Mouse (Mus musculus) bone marrow macrophage, adult 2 months (primary cell): ENCODE data around the gene Gm10762. TPM values are rescaled to one million over a fixed set of nuclear protein-coding genes. Genes with fewer than 3 reads are reported as not detected.
"Not testable (repeated sequence)": the region's sequence is repeated elsewhere in the genome, so short reads cannot be mapped to it uniquely, and the experiment has no call there.

ENCODE experiments used
- H3K27ac ChIP-seq: 2 replicates; pipeline ENCODE4 v1.5.1; 2012; ENCODE audit warnings: low read depth, low read length; ENCODE audit not compliant: insufficient read depth
- H3K4me1 ChIP-seq: 2 replicates; pipeline ENCODE4 v1.6.1; 2012; ENCODE audit warnings: low read length; ENCODE audit not compliant: control insufficient read depth, insufficient read depth
- H3K4me3 ChIP-seq: 2 replicates; pipeline ENCODE4 v1.5.1; 2012; ENCODE audit warnings: mild to moderate bottlenecking, low read length, moderate library complexity; ENCODE audit not compliant: insufficient read depth
- CTCF ChIP-seq: IDR thresholded peaks from 2 replicates; pipeline ENCODE4 v1.5.1; 2012; ENCODE audit warnings: low read depth, mild to moderate bottlenecking, low read length, moderate library complexity
- POLR2A ChIP-seq: IDR thresholded peaks from 2 replicates; pipeline ENCODE4 v1.6.1; 2012; ENCODE audit warnings: mild to moderate bottlenecking, low read depth, low read length, borderline replicate concordance
- polyA plus RNA-seq: library from polyadenylated mRNA; stranded (reverse); fragments of >200 nt; gene quantifications from 2 replicates; pipeline ENCODE4 v1.2.4, GENCODE M21; 2012; ENCODE audit not compliant: missing spikeins, insufficient read depth, insufficient read length

Gm10762 gene
- 1.2 and 1.6 TPM in 2 replicates for polyA plus RNA-seq

- TF ChIP-seq POLR2A (no peak), CTCF (no peak)
- Histone ChIP-seq H3K4me3 (peak within 1 kb of the TSS; percentile 87), H3K27ac (peak within 1 kb of the TSS; percentile 94), H3K4me1 (peaks cover 17% of the 10 kb centered on the region)
Measured at GRCm38 (mm10) chr2:128967661-128968441, at the start of gene Gm10762. Gene Gm10762, minus strand, starts transcription at chr2:128967725.

DNA sequence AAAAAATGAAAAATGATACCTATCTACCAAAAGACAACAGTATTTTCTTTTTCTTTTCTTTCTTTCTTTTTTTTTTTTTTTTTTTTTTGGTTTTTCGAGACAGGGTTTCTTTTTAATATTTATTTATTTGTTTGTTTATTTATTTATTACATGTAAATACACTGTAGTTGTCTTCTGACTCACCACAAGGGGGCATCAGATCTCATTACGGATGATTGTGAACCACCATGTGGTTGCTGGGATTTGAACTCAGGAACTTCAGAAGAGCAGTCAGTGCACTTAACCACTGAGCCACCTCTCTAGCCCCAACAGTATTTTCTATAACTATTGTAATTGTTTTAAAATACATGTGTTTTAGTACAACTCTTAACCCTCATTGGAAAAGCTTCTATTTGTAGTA is 41.3 kb upstream of the Gm10762 start:
- not testable (repeated sequence) for H3K4me1 ChIP-seq, H3K27ac ChIP-seq, H3K4me3 ChIP-seq

- Histone ChIP-seq H3K4me1 (peaks cover 8% of the 10 kb centered on the region), H3K27ac (no peak overlapping the region), H3K4me3 (no peak overlapping the region)
- TF ChIP-seq POLR2A (no peak), CTCF (no peak)
Measured at GRCm38 (mm10) chr2:129006194-129006749, 38.7 kb upstream of the Gm10762 start.

DNA sequence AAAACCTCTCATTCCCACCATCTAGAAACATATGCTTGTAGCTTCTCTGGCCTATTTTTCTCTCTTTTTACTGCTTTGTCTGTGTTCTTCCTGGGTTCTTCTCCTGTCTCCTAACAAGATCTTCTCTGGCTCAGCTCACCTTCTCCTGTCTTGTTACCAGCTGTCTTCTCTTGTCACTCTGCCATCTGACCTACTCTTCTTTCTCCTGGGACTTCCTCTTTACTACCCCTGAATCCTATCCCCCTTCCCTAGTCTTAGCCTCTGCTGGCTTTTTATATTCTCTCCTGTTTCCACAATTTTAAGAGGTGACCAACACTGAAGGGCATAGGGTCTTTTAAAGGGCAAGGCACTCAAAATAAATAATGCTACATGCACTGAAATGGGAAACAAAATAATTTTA is 37.3 kb upstream of the Gm10762 start:
- Histone ChIP-seq H3K4me3 (no peak overlapping the region), H3K27ac (no peak overlapping the region), H3K4me1 (peaks cover 8% of the 10 kb centered on the region)
- TF ChIP-seq POLR2A: no peak
- TF ChIP-seq CTCF: no peak

DNA sequence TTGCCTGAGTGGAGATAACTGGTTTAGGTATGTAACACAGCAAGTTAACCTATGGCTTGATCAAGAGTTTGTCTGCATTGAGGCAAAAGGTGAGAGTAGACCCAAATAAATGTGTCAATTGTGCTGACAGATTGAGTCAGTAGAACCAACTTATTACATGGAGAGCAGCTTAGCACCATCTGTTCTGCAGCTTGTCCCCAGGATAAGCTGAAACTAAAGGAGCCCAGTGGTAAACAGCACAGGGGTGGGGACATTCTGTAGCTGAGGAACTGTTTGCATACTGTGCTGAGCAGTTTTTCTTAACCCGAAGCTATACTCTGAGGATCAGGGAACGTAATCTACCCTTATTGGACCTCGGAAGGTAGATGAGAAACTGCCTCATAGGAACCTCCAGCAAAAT is 17.2 kb upstream of the Gm10762 start:
- TF ChIP-seq CTCF (no peak), POLR2A (no peak)
- no peak overlapping the region for H3K4me3 ChIP-seq
- no peak overlapping the region for H3K27ac ChIP-seq
- no peaks in the 10 kb centered on the region for H3K4me1 ChIP-seq

- no peak overlapping the region for H3K4me3 ChIP-seq
- peaks cover 7% of the 10 kb centered on the region for H3K4me1 ChIP-seq
- TF ChIP-seq CTCF: no peak
- TF ChIP-seq POLR2A: no peak
- no peak overlapping the region for H3K27ac ChIP-seq
Measured at GRCm38 (mm10) chr2:128975572-128975971, 8.0 kb upstream of the Gm10762 start.

DNA sequence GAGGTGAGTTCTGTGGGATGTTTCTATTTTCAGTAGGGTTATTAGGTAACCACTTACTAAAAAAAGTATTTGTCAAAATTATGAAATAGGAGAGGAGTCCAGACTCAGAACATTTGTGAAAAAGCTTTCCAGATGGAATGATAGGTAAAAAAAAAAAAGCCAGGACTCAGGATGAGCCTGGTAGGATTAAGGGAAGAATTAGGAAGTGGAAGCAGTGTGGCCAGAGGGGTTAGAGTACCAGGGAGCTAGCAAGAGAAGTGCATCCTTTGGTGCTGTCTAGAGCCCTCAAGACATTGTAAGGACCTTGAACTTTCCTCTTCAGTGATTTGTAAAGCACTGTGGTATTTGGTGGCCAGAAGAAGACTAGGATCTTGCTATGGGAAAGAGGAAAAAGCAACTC is 4.8 kb upstream of the Gm10762 start:
- H3K27ac ChIP-seq: no peak overlapping the region
- no peak for TF ChIP-seq POLR2A
- no peak for TF ChIP-seq CTCF
- H3K4me1 ChIP-seq: peaks cover 11% of the 10 kb centered on the region
- H3K4me3 ChIP-seq: no peak overlapping the region

DNA sequence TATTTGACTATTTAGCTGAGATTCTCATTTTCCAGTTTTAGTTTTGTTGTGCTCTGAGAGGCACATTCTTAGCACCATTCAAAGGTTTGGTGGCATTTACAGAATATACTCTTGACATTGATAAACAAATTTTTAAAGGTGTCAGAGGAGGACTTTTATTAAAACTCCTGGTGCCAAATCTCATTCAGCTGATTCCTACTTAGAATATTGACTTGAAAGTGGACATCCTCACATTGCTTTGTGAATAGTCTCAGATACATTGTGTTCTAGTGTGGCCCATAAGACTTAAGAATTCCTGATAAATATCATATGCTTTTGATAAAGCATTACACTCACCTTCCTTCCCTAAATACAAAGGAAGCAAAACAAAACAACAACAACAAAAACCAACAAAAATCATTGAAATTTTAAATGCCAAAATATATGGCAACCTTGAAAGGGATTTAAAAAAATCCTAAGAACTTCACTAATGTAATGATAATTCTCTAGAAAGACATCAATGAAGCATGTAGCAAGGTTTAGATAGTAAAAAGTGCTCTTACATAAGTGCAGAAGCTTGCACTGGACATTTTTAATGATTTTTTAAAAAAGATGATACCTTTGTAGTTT is 1.1 kb upstream of the Gm10762 start:
- peak overlapping the region; percentile 87; the same call in 1 of the 2 replicates for H3K4me3 ChIP-seq
- peaks cover 17% of the 10 kb centered on the region for H3K4me1 ChIP-seq
- peak overlapping the region; percentile 94; the same call in 1 of the 2 replicates for H3K27ac ChIP-seq
- TF ChIP-seq POLR2A: no peak
- TF ChIP-seq CTCF: no peak

GRCm38 (mm10) chr2:128966641-128967580 is 614 bp downstream of the Gm10762 start, which contains the start of gene Zc3h6:
Gene Zc3h6, plus strand, starts transcription at chr2:128967402.
- Histone ChIP-seq H3K27ac (peak within 1 kb of the TSS; percentile 94), H3K4me1 (peaks cover 13% of the 10 kb centered on the region), H3K4me3 (peak within 1 kb of the TSS; percentile 87)
- no peak; the same call in 1 of the 2 replicates for TF ChIP-seq POLR2A
- no peak for TF ChIP-seq CTCF
